In genomic region chr11:64884518-64884917, GRCm38 (mm10) we compare ENCODE assay signal across 25 mouse cellular contexts.
DNase-seq lines count a peak whose midpoint lies in the region; ATAC-seq and TF ChIP-seq lines count a peak whose summit lies in the region.
"Had no signal": no experiment of that assay in that cellular context is flagged by ENCODE, and none has a peak within 500 bp of the region (broad histone marks: within the 10 kb centered on the region; RNA-seq: fewer than 3 reads in every experiment).

No protein-coding gene starts in this region.

- H3K36me3 ChIP-seq in hindbrain, postnatal 0 days (ENCODE audit: insufficient read depth, low read length) = no peaks in the 10 kb centered on the region
- no peaks in the 10 kb centered on the region for H3K36me3 ChIP-seq in hindbrain, embryonic 14.5 days (replicated peaks; ENCODE audit: control insufficient read depth, insufficient read depth)
- H3K36me3 ChIP-seq in midbrain, embryonic 13.5 days = no peaks in the 10 kb centered on the region
- no peaks in the 10 kb centered on the region for H3K36me3 ChIP-seq in midbrain, embryonic 10.5 days
- no peaks in the 10 kb centered on the region for H3K36me3 ChIP-seq in midbrain, postnatal 0 days (ENCODE audit: insufficient read depth, low read length)
- H3K36me3 ChIP-seq: forebrain, embryonic 10.5 days; G1E; hindbrain, embryonic 10.5 days; hindbrain, embryonic 13.5 days had no signal

- TF ChIP-seq CTCF in hindbrain, postnatal 0 days (IDR thresholded peaks at IDR 0.05; ENCODE audit: low read depth) = no peak
- TF ChIP-seq CTCF in midbrain, postnatal 0 days (IDR thresholded peaks at IDR 0.05) = no peak

- ATAC-seq in hindbrain, postnatal 0 days = no peak
- no peak for ATAC-seq in hindbrain, embryonic 14.5 days (ENCODE audit: low FRiP score)
- ATAC-seq in midbrain, embryonic 13.5 days = 0 out of 2 replicates have a peak, but pooled peaks have one; percentile 58
- no peak for ATAC-seq in midbrain, postnatal 0 days (ENCODE audit: low FRiP score)
- no peak for ATAC-seq in frontal cortex, adult (ENCODE audit: low TSS enrichment)
- ATAC-seq: forebrain, embryonic 13.5 days; forebrain, embryonic 16.5 days; Patski had no signal

- no peak overlapping the region for H3K4me3 ChIP-seq in hindbrain, postnatal 0 days (ENCODE audit: low read length)
- no peak overlapping the region for H3K4me3 ChIP-seq in hindbrain, embryonic 14.5 days (replicated peaks; ENCODE audit: low read length)
- no peak overlapping the region for H3K4me3 ChIP-seq in midbrain, embryonic 13.5 days (replicated peaks)
- no peak overlapping the region for H3K4me3 ChIP-seq in midbrain, embryonic 10.5 days
- no peak overlapping the region for H3K4me3 ChIP-seq in midbrain, postnatal 0 days (ENCODE audit: low read depth, low read length)
- H3K4me3 ChIP-seq: forebrain, embryonic 10.5 days; forebrain, embryonic 13.5 days; hindbrain, embryonic 10.5 days; hindbrain, embryonic 13.5 days had no signal

- H3K9me3 ChIP-seq in hindbrain, postnatal 0 days (ENCODE audit: low read length) = no peaks in the 10 kb centered on the region
- H3K9me3 ChIP-seq in hindbrain, embryonic 14.5 days (ENCODE audit: control insufficient read depth, low read length) = no peaks in the 10 kb centered on the region
- H3K9me3 ChIP-seq in midbrain, embryonic 13.5 days = no peaks in the 10 kb centered on the region
- H3K9me3 ChIP-seq in midbrain, embryonic 10.5 days (replicated peaks) = no peaks in the 10 kb centered on the region
- H3K9me3 ChIP-seq in midbrain, postnatal 0 days (ENCODE audit: low read length) = no peaks in the 10 kb centered on the region
- H3K9me3 ChIP-seq: forebrain, embryonic 10.5 days; forebrain, embryonic 13.5 days; G1E; hindbrain, embryonic 10.5 days; hindbrain, embryonic 13.5 days had no signal

- H3K27ac ChIP-seq in hindbrain, postnatal 0 days = no peak overlapping the region
- no peak overlapping the region for H3K27ac ChIP-seq in hindbrain, embryonic 14.5 days
- no peak overlapping the region for H3K27ac ChIP-seq in midbrain, embryonic 13.5 days
- H3K27ac ChIP-seq in midbrain, embryonic 10.5 days (replicated peaks) = no peak overlapping the region
- no peak overlapping the region for H3K27ac ChIP-seq in midbrain, postnatal 0 days (ENCODE audit: low read depth, low read length)
- H3K27ac ChIP-seq: forebrain, embryonic 10.5 days; forebrain, embryonic 13.5 days; hindbrain, embryonic 10.5 days; hindbrain, embryonic 13.5 days had no signal

- no peaks in the 10 kb centered on the region for H3K4me1 ChIP-seq in hindbrain, postnatal 0 days (ENCODE audit: insufficient read depth, low read length)
- no peaks in the 10 kb centered on the region for H3K4me1 ChIP-seq in hindbrain, embryonic 14.5 days (replicated peaks; ENCODE audit: control insufficient read depth, insufficient read depth, low read length)
- H3K4me1 ChIP-seq in midbrain, embryonic 13.5 days (replicated peaks) = no peaks in the 10 kb centered on the region
- peaks cover 17% of the 10 kb centered on the region; the same call in 1 of the 2 replicates for H3K4me1 ChIP-seq in midbrain, embryonic 10.5 days
- H3K4me1 ChIP-seq in midbrain, postnatal 0 days (ENCODE audit: insufficient read depth, low read length) = no peaks in the 10 kb centered on the region
- H3K4me1 ChIP-seq: forebrain, embryonic 10.5 days; forebrain, embryonic 13.5 days; hindbrain, embryonic 10.5 days; hindbrain, embryonic 13.5 days had no signal

- DNase-seq in hindbrain, postnatal 0 days (ENCODE audit: low spot score) = peak; percentile 27
- no peak for DNase-seq in hindbrain, embryonic 14.5 days (ENCODE audit: low spot score)
- no peak for DNase-seq in midbrain, embryonic 10.5 days (ENCODE audit: low spot score)
- DNase-seq in midbrain, postnatal 0 days (ENCODE audit: low spot score) = peak; percentile 14
- peak; percentile 32 for DNase-seq in retina, postnatal 7 days (ENCODE audit: low read depth, low spot score)
- no peak for DNase-seq in adrenal gland, adult (ENCODE audit: inconsistent age in 2 of 2, low spot score in 1 of 2)
- DNase-seq: adrenal gland, adult 8-10 months; adrenal gland, postnatal 25 days; B cell, adult 2 months; cerebellum, adult 18-20 months; cerebellum, adult 9-10 months; cerebellum, postnatal 14 days; gastrocnemius, postnatal 10 days; gastrocnemius, postnatal 36 days; heart, postnatal 36 days had no signal

- 0 out of 2 replicates have a peak, but pooled peaks cover 3% of the 10 kb centered on the region for H3K27me3 ChIP-seq in hindbrain, postnatal 0 days (ENCODE audit: insufficient read depth, low read length)
- H3K27me3 ChIP-seq in hindbrain, embryonic 14.5 days (ENCODE audit: control insufficient read depth, insufficient read depth, low read length) = no peaks in the 10 kb centered on the region
- peaks cover 4% of the 10 kb centered on the region; the same call in 1 of the 2 replicates for H3K27me3 ChIP-seq in midbrain, embryonic 13.5 days
- H3K27me3 ChIP-seq in midbrain, embryonic 10.5 days (ENCODE audit: low read depth, poor library complexity, severe bottlenecking) = peaks cover 5% of the 10 kb centered on the region; the same call in 1 of the 2 replicates
- H3K27me3 ChIP-seq in midbrain, postnatal 0 days (ENCODE audit: insufficient read depth, low read length) = no peaks in the 10 kb centered on the region
- H3K27me3 ChIP-seq: forebrain, embryonic 13.5 days; Patski had no signal

- H3K4me2 ChIP-seq in hindbrain, postnatal 0 days (ENCODE audit: low read depth, low read length) = no peak overlapping the region
- no peak overlapping the region for H3K4me2 ChIP-seq in hindbrain, embryonic 14.5 days (replicated peaks)
- no peak overlapping the region for H3K4me2 ChIP-seq in midbrain, embryonic 13.5 days (replicated peaks)
- no peak overlapping the region for H3K4me2 ChIP-seq in midbrain, postnatal 0 days (ENCODE audit: low read depth, low read length, poor library complexity, severe bottlenecking)
- H3K4me2 ChIP-seq: forebrain, embryonic 13.5 days; heart, embryonic 11.5 days; hindbrain, embryonic 13.5 days had no signal

- H3K9ac ChIP-seq in hindbrain, postnatal 0 days (replicated peaks; ENCODE audit: low read length) = no peak overlapping the region
- no peak overlapping the region for H3K9ac ChIP-seq in hindbrain, embryonic 14.5 days
- H3K9ac ChIP-seq in midbrain, embryonic 13.5 days (replicated peaks) = no peak overlapping the region
- H3K9ac ChIP-seq in midbrain, postnatal 0 days (replicated peaks; ENCODE audit: low read length, poor library complexity, severe bottlenecking) = no peak overlapping the region
- H3K9ac ChIP-seq: forebrain, embryonic 13.5 days; hindbrain, embryonic 13.5 days had no signal

- 46% methylated on average over 2 of the region's 2 CpGs for WGBS in hindbrain, postnatal 0 days
- 56% methylated on average over 2 of the region's 2 CpGs for WGBS in hindbrain, embryonic 14.5 days
- 31% methylated on average over 2 of the region's 2 CpGs for WGBS in midbrain, embryonic 13.5 days
- 52% methylated on average over 2 of the region's 2 CpGs for WGBS in midbrain, embryonic 10.5 days
- WGBS in midbrain, postnatal 0 days = 22% methylated on average over 2 of the region's 2 CpGs

Comparison
In these comparisons a context has a peak if more than half of its experiments do, and no peak if none do; other contexts are left out.
1. DNase-seq: peak in hindbrain, postnatal 0 days (single experiment), midbrain, postnatal 0 days (single experiment) and retina, postnatal 7 days (single experiment); none in hindbrain, embryonic 14.5 days (single experiment), midbrain, embryonic 10.5 days (single experiment) and adrenal gland, adult (0 of 2).